In genomic region chr1:130838288-130838687, GRCm38 (mm10) we compare ENCODE assay signal across 11 mouse cellular contexts. TPM values are rescaled to one million over a fixed set of nuclear protein-coding genes. Genes with fewer than 3 reads are reported as not detected.
DNase-seq lines count a peak whose midpoint lies in the region; ATAC-seq and TF ChIP-seq lines count a peak whose summit lies in the region.
"Had no signal": no experiment of that assay in that cellular context is flagged by ENCODE, and none has a peak within 500 bp of the region (broad histone marks: within the 10 kb centered on the region; RNA-seq: fewer than 3 reads in every experiment).

No protein-coding gene starts in this region.

- WGBS in heart, adult 2 months, result 53% methylated on average over 6 of the region's 6 CpGs
- WGBS in heart, embryonic 11.5 days (ENCODE audit: insufficient replicate concordance), result 44% methylated on average over 6 of the region's 6 CpGs

- ATAC-seq in heart, embryonic 11.5 days (replicated peaks; ENCODE audit: insufficient number of reproducible peaks, low FRiP score, low TSS enrichment), result no peak
- ATAC-seq: forebrain, embryonic 13.5 days had no signal

- no peak overlapping the region for H3K9ac ChIP-seq in heart, adult 2 months (ENCODE audit: low read depth, low read length)
- no peak overlapping the region for H3K9ac ChIP-seq in heart, embryonic 11.5 days (ENCODE audit: low read depth, low read length)
- H3K9ac ChIP-seq: forebrain, embryonic 13.5 days had no signal

- no peak for TF ChIP-seq POLR2A in heart, adult 2 months (IDR thresholded peaks at IDR 0.05; ENCODE audit: insufficient read depth, low read depth, low read length)

- no peaks in the 10 kb centered on the region for H3K27me3 ChIP-seq in heart, adult 2 months (ENCODE audit: control insufficient read depth, insufficient read depth, low read length)
- no peaks in the 10 kb centered on the region for H3K27me3 ChIP-seq in heart, embryonic 11.5 days (ENCODE audit: control insufficient read depth, insufficient read depth, low read length)
- H3K27me3 ChIP-seq: forebrain, embryonic 13.5 days had no signal

- no peaks in the 10 kb centered on the region for H3K36me3 ChIP-seq in heart, adult 2 months (ENCODE audit: control insufficient read depth, insufficient read depth, low read length)
- no peaks in the 10 kb centered on the region for H3K36me3 ChIP-seq in heart, embryonic 11.5 days (ENCODE audit: control insufficient read depth, insufficient read depth, low read length)

- H3K4me3 ChIP-seq in heart, adult 2 months, result no peak overlapping the region
- H3K4me3 ChIP-seq in heart, embryonic 11.5 days (ENCODE audit: low read depth, low read length), result no peak overlapping the region
- H3K4me3 ChIP-seq: forebrain, embryonic 13.5 days had no signal

- H3K9me3 ChIP-seq in heart, embryonic 11.5 days (replicated peaks; ENCODE audit: control insufficient read depth, low read length), result no peaks in the 10 kb centered on the region
- H3K9me3 ChIP-seq: forebrain, embryonic 13.5 days had no signal

- H3K27ac ChIP-seq in heart, adult 2 months, result no peak overlapping the region
- H3K27ac ChIP-seq in heart, embryonic 11.5 days (ENCODE audit: low read depth, low read length), result no peak overlapping the region
- H3K27ac ChIP-seq: forebrain, embryonic 13.5 days had no signal

- DNase-seq in heart, adult 2 months, result no peak
- DNase-seq in CD4-positive, CD25-positive, alpha-beta regulatory T cell, adult 2 months (ENCODE audit: low read depth, low spot score), result peak; percentile 81
- peak; percentile 38 for DNase-seq in embryo, embryonic 10.5 days (ENCODE audit: low spot score)
- peak; percentile 23 for DNase-seq in retina, embryonic 14.5 days (ENCODE audit: low spot score)
- no peak for DNase-seq in right cerebral cortex, postnatal 25 days
- no peak for DNase-seq in left cerebral cortex, adult 8-10 months (ENCODE audit: low spot score in 2 of 2)
- DNase-seq in cerebellum, postnatal 25 days, result no peak

- TF ChIP-seq EP300 in heart, adult 2 months (IDR thresholded peaks at IDR 0.05; ENCODE audit: insufficient read depth, low read depth, low read length), result no peak

- no peak overlapping the region for H3K4me2 ChIP-seq in heart, embryonic 11.5 days
- H3K4me2 ChIP-seq: forebrain, embryonic 13.5 days had no signal

- H3K4me1 ChIP-seq in heart, adult 2 months (ENCODE audit: control insufficient read depth, insufficient read depth, low read length), result no peaks in the 10 kb centered on the region
- H3K4me1 ChIP-seq in heart, embryonic 11.5 days (ENCODE audit: control insufficient read depth, insufficient read depth, low read length), result no peaks in the 10 kb centered on the region
- H3K4me1 ChIP-seq: forebrain, embryonic 13.5 days had no signal

- no peaks in the 10 kb centered on the region for H3K79me2 ChIP-seq in heart, adult 2 months (replicated peaks; ENCODE audit: control insufficient read depth, insufficient read depth, low read length)

- intact Hi-C loops in heart, adult 2 months (cut with DNase I), result no loop called here

- TF ChIP-seq CTCF in heart, adult 2 months (IDR thresholded peaks at IDR 0.05), result peak; percentile 34

RNA-seq across cellular contexts. Expression of gene Pigr, which starts 11.8 kb away (rescaled TPM):
- not detected for total RNA-seq in heart, adult 2 months (2021)
- polyA plus RNA-seq in heart, adult 2 months (2012; rRNA removed), result 0.32 and 3.1 TPM in 2 replicates
- polyA plus RNA-seq in heart, embryonic 11.5 days (2014; fragmentation: Nextera tagmentation; extraction: Ambion mirVana), result not detected in 2 replicates
- under 1 TPM in 1 of 4 experiments, not detected in 3; 0.09 TPM for total RNA-seq in left cerebral cortex, adult 8-10 months (2022)
- polyA plus RNA-seq: forebrain, embryonic 13.5 days; limb, embryonic 11.5 days; neural tube, embryonic 14.5 days had no signal

RNA-seq across cellular contexts. Expression of gene Fcmr, which starts 27.2 kb away (rescaled TPM):
- total RNA-seq in heart, adult 2 months (2021), result 1 to 10 TPM; 1.1 to 1.5 TPM
- polyA plus RNA-seq in heart, adult 2 months (2012; rRNA removed), result 0.91 and 6.5 TPM in 2 replicates
- polyA plus RNA-seq in heart, embryonic 11.5 days (2014; fragmentation: Nextera tagmentation; extraction: Ambion mirVana), result 1.6 and 2.2 TPM in 2 replicates
- total RNA-seq in left cerebral cortex, adult 8-10 months (2022), result under 1 TPM in 1 of 4 experiments, not detected in 3; 0.88 TPM
- polyA plus RNA-seq: forebrain, embryonic 13.5 days had no signal

RNA-seq across cellular contexts. Expression of gene Fcamr, which starts 37.6 kb away (rescaled TPM):
- total RNA-seq in heart, adult 2 months (2021), result under 1 TPM; 0.39 to 0.41 TPM
- polyA plus RNA-seq in heart, adult 2 months (2012; rRNA removed), result 0.96 and 1.6 TPM in 2 replicates
- polyA plus RNA-seq in heart, embryonic 11.5 days (2014; fragmentation: Nextera tagmentation; extraction: Ambion mirVana), result 0.09 TPM in 1 of 2 replicates, not detected in the other
- not detected for total RNA-seq in left cerebral cortex, adult 8-10 months (2022)
- polyA plus RNA-seq: forebrain, embryonic 13.5 days; limb, embryonic 11.5 days; neural tube, embryonic 14.5 days had no signal

RNA-seq across cellular contexts. Expression of gene Il24, which starts 49.0 kb away (rescaled TPM):
- not detected for total RNA-seq in heart, adult 2 months (2021)
- not detected in 2 replicates for polyA plus RNA-seq in heart, adult 2 months (2012; rRNA removed)
- not detected in 2 replicates for polyA plus RNA-seq in heart, embryonic 11.5 days (2014; fragmentation: Nextera tagmentation; extraction: Ambion mirVana)
- total RNA-seq in left cerebral cortex, adult 8-10 months (2022), result not detected
- polyA plus RNA-seq: forebrain, embryonic 13.5 days; limb, embryonic 11.5 days; neural tube, embryonic 14.5 days had no signal

Comparison
In these comparisons a context has a peak if more than half of its experiments do, and no peak if none do; other contexts are left out.
1. DNase-seq: peak in CD4-positive, CD25-positive, alpha-beta regulatory T cell, adult 2 months (single experiment), embryo, embryonic 10.5 days (single experiment) and retina, embryonic 14.5 days (single experiment); none in heart, adult 2 months (0 of 2), right cerebral cortex, postnatal 25 days (single experiment), left cerebral cortex, adult 8-10 months (0 of 2) and cerebellum, postnatal 25 days (0 of 2).